ENCODE assay signal across 7 mouse cellular contexts in genomic region chr2:84738271-84738911, GRCm38 (mm10). TPM values are rescaled to one million over a fixed set of nuclear protein-coding genes. Genes with fewer than 3 reads are reported as not detected.
DNase-seq lines count a peak whose midpoint lies in the region; ATAC-seq and TF ChIP-seq lines count a peak whose summit lies in the region.

No protein-coding gene starts in this region.

- no peaks in the 10 kb centered on the region for H3K27me3 ChIP-seq in forebrain, embryonic 10.5 days (ENCODE audit: poor library complexity, severe bottlenecking)
- H3K27me3 ChIP-seq in intestine, postnatal 0 days (replicated peaks; ENCODE audit: control insufficient read depth, insufficient read depth, low read length): peaks cover 24% of the 10 kb centered on the region
- no peaks in the 10 kb centered on the region; the same call in 1 of the 2 replicates for H3K27me3 ChIP-seq in splenic B cell, adult 2 months (ENCODE audit: control insufficient read depth, insufficient read depth, low read length, poor library complexity, severe bottlenecking)

- peak; percentile 73 for ATAC-seq in intestine, postnatal 0 days
- ATAC-seq in megakaryocyte progenitor cell, adult 5-6 weeks (replicated peaks; ENCODE audit: poor library complexity): no peak

- 3% methylated on average over 12 of the region's 12 CpGs for WGBS in forebrain, embryonic 10.5 days
- WGBS in intestine, postnatal 0 days: under 1% methylated on average over 12 of the region's 12 CpGs

- H3K27ac ChIP-seq in forebrain, embryonic 10.5 days: peak overlapping the region; percentile 99
- H3K27ac ChIP-seq in intestine, postnatal 0 days (ENCODE audit: low read depth, low read length): no peak overlapping the region

- no peak overlapping the region for H3K9ac ChIP-seq in intestine, postnatal 0 days (ENCODE audit: low read depth, low read length)

- H3K4me2 ChIP-seq in intestine, postnatal 0 days (replicated peaks; ENCODE audit: low read depth): peak overlapping the region; percentile 59

- H3K4me3 ChIP-seq in forebrain, embryonic 10.5 days: peak overlapping the region; percentile 69
- peak overlapping the region; percentile 18 for H3K4me3 ChIP-seq in intestine, postnatal 0 days (ENCODE audit: low read depth, low read length)

- no peaks in the 10 kb centered on the region for H3K9me3 ChIP-seq in forebrain, embryonic 10.5 days
- H3K9me3 ChIP-seq in intestine, postnatal 0 days (ENCODE audit: control insufficient read depth): no peaks in the 10 kb centered on the region

- DNase-seq in urinary bladder, postnatal 4 days (ENCODE audit: low spot score in 2 of 2): peak; percentile 37 to 62
- no peak for DNase-seq in urinary bladder, adult 18-20 months (ENCODE audit: low spot score in 2 of 2)
- peak; percentile 70 for DNase-seq in forebrain, embryonic 10.5 days (ENCODE audit: extremely low spot score, low spot score)
- peak; percentile 35 to 63 for DNase-seq in lung, adult 18-20 months
- peak; percentile 42 for DNase-seq in splenic B cell, adult 2 months (ENCODE audit: low read depth, low spot score)

- peaks cover 93% of the 10 kb centered on the region for H3K4me1 ChIP-seq in forebrain, embryonic 10.5 days
- H3K4me1 ChIP-seq in intestine, postnatal 0 days (replicated peaks; ENCODE audit: control insufficient read depth, insufficient read depth, low read length): peaks cover 17% of the 10 kb centered on the region

- H3K36me3 ChIP-seq in forebrain, embryonic 10.5 days (replicated peaks): peaks cover 27% of the 10 kb centered on the region
- H3K36me3 ChIP-seq in intestine, postnatal 0 days (ENCODE audit: control insufficient read depth, insufficient read depth): no peaks in the 10 kb centered on the region
- no peaks in the 10 kb centered on the region for H3K36me3 ChIP-seq in splenic B cell, adult 2 months (ENCODE audit: control insufficient read depth, insufficient read depth, low read length, poor library complexity, severe bottlenecking)

- TF ChIP-seq CTCF in intestine, postnatal 0 days (IDR thresholded peaks at IDR 0.05; ENCODE audit: low read depth): peak; percentile 86

RNA-seq across cellular contexts. Expression of gene Ypel4, which starts 4.5 kb away (rescaled TPM):
- polyA plus RNA-seq in forebrain, embryonic 10.5 days (2016; fragmentation: Nextera tagmentation; extraction: Ambion mirVana): 6.4 and 8.2 TPM in 2 replicates
- polyA plus RNA-seq in intestine, postnatal 0 days (2015; fragmentation: Nextera tagmentation; extraction: Ambion mirVana): 1.8 and 1.9 TPM in 2 replicates
- total RNA-seq in megakaryocyte progenitor cell, adult 5-6 weeks (2015): 0.07 and 0.12 TPM in 2 replicates
- total RNA-seq in megakaryocyte progenitor cell, adult 5-6 weeks (2017): 0.27 TPM in 1 of 2 replicates, not detected in the other

RNA-seq across cellular contexts. Expression of gene Gm19426, which starts 5.1 kb away (rescaled TPM):
- 8.5 and 8.8 TPM in 2 replicates for polyA plus RNA-seq in forebrain, embryonic 10.5 days (2016; fragmentation: Nextera tagmentation; extraction: Ambion mirVana)
- 2.2 and 2.5 TPM in 2 replicates for polyA plus RNA-seq in intestine, postnatal 0 days (2015; fragmentation: Nextera tagmentation; extraction: Ambion mirVana)
- total RNA-seq in megakaryocyte progenitor cell, adult 5-6 weeks (2015): 0.39 TPM in 1 of 2 replicates, not detected in the other
- not detected in 2 replicates for total RNA-seq in megakaryocyte progenitor cell, adult 5-6 weeks (2017)

RNA-seq across cellular contexts. Expression of gene Clp1, which starts 11.2 kb away (rescaled TPM):
- 53.6 and 56.8 TPM in 2 replicates for polyA plus RNA-seq in forebrain, embryonic 10.5 days (2016; fragmentation: Nextera tagmentation; extraction: Ambion mirVana)
- 18.1 and 21.8 TPM in 2 replicates for polyA plus RNA-seq in intestine, postnatal 0 days (2015; fragmentation: Nextera tagmentation; extraction: Ambion mirVana)
- total RNA-seq in megakaryocyte progenitor cell, adult 5-6 weeks (2015): 42.5 and 44.7 TPM in 2 replicates
- 37.3 and 43.5 TPM in 2 replicates for total RNA-seq in megakaryocyte progenitor cell, adult 5-6 weeks (2017)

RNA-seq across cellular contexts. Expression of gene Zdhhc5, which starts 23.4 kb away (rescaled TPM):
- polyA plus RNA-seq in forebrain, embryonic 10.5 days (2016; fragmentation: Nextera tagmentation; extraction: Ambion mirVana): 28.4 and 29.5 TPM in 2 replicates
- 27.6 and 28.4 TPM in 2 replicates for polyA plus RNA-seq in intestine, postnatal 0 days (2015; fragmentation: Nextera tagmentation; extraction: Ambion mirVana)
- total RNA-seq in megakaryocyte progenitor cell, adult 5-6 weeks (2015): 44.0 and 46.1 TPM in 2 replicates
- total RNA-seq in megakaryocyte progenitor cell, adult 5-6 weeks (2017): 29.1 and 30.6 TPM in 2 replicates

RNA-seq across cellular contexts. Expression of gene Serping1, which starts 36.9 kb away (rescaled TPM):
- 22.7 and 23.2 TPM in 2 replicates for polyA plus RNA-seq in forebrain, embryonic 10.5 days (2016; fragmentation: Nextera tagmentation; extraction: Ambion mirVana)
- 49.4 and 50.7 TPM in 2 replicates for polyA plus RNA-seq in intestine, postnatal 0 days (2015; fragmentation: Nextera tagmentation; extraction: Ambion mirVana)
- total RNA-seq in megakaryocyte progenitor cell, adult 5-6 weeks (2015): 0.22 TPM in 1 of 2 replicates, not detected in the other
- not detected in 2 replicates for total RNA-seq in megakaryocyte progenitor cell, adult 5-6 weeks (2017)

Comparison
In these comparisons a context has a peak if more than half of its experiments do, and no peak if none do; other contexts are left out.
1. DNase-seq: peak in urinary bladder, postnatal 4 days (2 of 2), forebrain, embryonic 10.5 days (single experiment), lung, adult 18-20 months (2 of 2) and splenic B cell, adult 2 months (single experiment); none in urinary bladder, adult 18-20 months (0 of 2).